Mouse (Mus musculus) ZHBTc4 (cell line): ENCODE measurements around the gene Pprc1.

Source experiments
- DNase-seq: peaks from one replicate; pipeline ENCODE4 v3.0.0-alpha.2; 2011; ENCODE audit warnings: low read depth, low spot score

The Pprc1 gene

GRCm38 (mm10) chr19:46044271-46044992 is at the start of gene Pprc1:
Pprc1 (plus strand) TSS chr19:46044886.
- peak; percentile 46 for DNase-seq

GRCm38 (mm10) chr19:45997365-45997764 is 47.3 kb upstream of the Pprc1 start:
- no peak for DNase-seq

- peak; percentile 97 for DNase-seq
Observed at GRCm38 (mm10) chr19:45997785-45998693, 46.6 kb upstream of the Pprc1 start, which contains the start of gene Armh3. Armh3 (minus strand) TSS chr19:45998488.

GRCm38 (mm10) chr19:45998694-45999217 is 45.9 kb upstream of the Pprc1 start:
- DNase-seq, result no peak

GRCm38 (mm10) chr19:45999378-45999777 is 45.3 kb upstream of the Pprc1 start:
- no peak for DNase-seq

- DNase-seq, result no peak
Observed at GRCm38 (mm10) chr19:46002279-46002678, 42.4 kb upstream of the Pprc1 start.

GRCm38 (mm10) chr19:46003371-46004226 is 41.1 kb upstream of the Pprc1 start, which contains the start of gene Hps6:
Hps6 (plus strand) TSS chr19:46003508.
- peak; percentile 96 for DNase-seq

GRCm38 (mm10) chr19:46004814-46005466 is 39.7 kb upstream of the Pprc1 start:
- no peak for DNase-seq

GRCm38 (mm10) chr19:46005680-46006079 is 39.0 kb upstream of the Pprc1 start:
- DNase-seq, result no peak

GRCm38 (mm10) chr19:46014572-46015178 is 30.0 kb upstream of the Pprc1 start:
- peak; percentile 96 for DNase-seq

GRCm38 (mm10) chr19:46016023-46016422 is 28.7 kb upstream of the Pprc1 start:
- DNase-seq, result no peak

GRCm38 (mm10) chr19:46024959-46025358 is 19.7 kb upstream of the Pprc1 start:
- DNase-seq, result no peak

- DNase-seq, result no peak
Observed at GRCm38 (mm10) chr19:46026567-46026966, 18.1 kb upstream of the Pprc1 start.

- DNase-seq, result peak; percentile 84
Observed at GRCm38 (mm10) chr19:46028747-46029320, 15.9 kb upstream of the Pprc1 start.

- no peak for DNase-seq
Observed at GRCm38 (mm10) chr19:46029652-46030051, 15.0 kb upstream of the Pprc1 start.

GRCm38 (mm10) chr19:46030196-46030983 is 14.3 kb upstream of the Pprc1 start:
- no peak for DNase-seq

GRCm38 (mm10) chr19:46031689-46032432 is 12.8 kb upstream of the Pprc1 start:
- no peak for DNase-seq

GRCm38 (mm10) chr19:46032731-46033510 is 11.8 kb upstream of the Pprc1 start:
- no peak for DNase-seq
